Mouse (Mus musculus): ENCODE measurements at regions not wholly inside any gene's neighbourhood (a gene's known extent, or its start where the extent isn't known, plus 50 kb on each side); places are given as distances from the start of the nearest gene placed in this dataset.

GRCm38 (mm10) chr13:114226291-114226925 is 161.7 kb downstream of the Ndufs4 start:
- DNase-seq (ENCODE audit: low read depth, low spot score) = no peak
- Histone ChIP-seq H3K27ac (ENCODE audit: control insufficient read depth, low read depth, low read length) (no peak overlapping the region), H3K9ac (ENCODE audit: control insufficient read depth, low read depth, low read length, poor library complexity, severe bottlenecking) (no peak overlapping the region), H3K79me2 (ENCODE audit: control insufficient read depth, insufficient read depth, low read length, poor library complexity) (no peaks in the 10 kb centered on the region), H3K36me3 (ENCODE audit: control insufficient read depth in 1 of 2, insufficient read depth in 2 of 2, low read length in 2 of 2) (no peaks in the 10 kb centered on the region), H3K4me1 (ENCODE audit: control insufficient read depth in 1 of 2, insufficient read depth in 2 of 2, low read length in 2 of 2) (no peaks in the 10 kb centered on the region), H3K4me3 (ENCODE audit: control insufficient read depth in 1 of 2, insufficient read depth in 1 of 2, low read depth in 2 of 2, low read length in 2 of 2) (no peak overlapping the region), H3K27me3 (ENCODE audit: control insufficient read depth in 1 of 2, insufficient read depth in 2 of 2, low read length in 2 of 2) (no peaks in the 10 kb centered on the region), H3K9me3 (replicated peaks; ENCODE audit: insufficient read depth, low read length) (no peaks in the 10 kb centered on the region)
- TF ChIP-seq MEF2A (IDR thresholded peaks at IDR 0.05; ENCODE audit: extremely low read depth, insufficient replicate concordance, low read depth, low read length, poor library complexity, severe bottlenecking) (no peak), EP300 (IDR thresholded peaks at IDR 0.05; ENCODE audit: low read depth in 1 of 2, low read length in 2 of 2) (no peak), USF1 (IDR thresholded peaks at IDR 0.05; ENCODE audit: low read depth, low read length) (no peak), UBTF (IDR thresholded peaks at IDR 0.05; ENCODE audit: borderline replicate concordance, insufficient read depth, low read depth, low read length) (no peak)

- TF ChIP-seq CHD1 (IDR thresholded peaks at IDR 0.05; ENCODE audit: low read depth, low read length) = no peak
- TF ChIP-seq GATA1 (IDR thresholded peaks at IDR 0.05; ENCODE audit: low read depth, low read length) = no peak
- TF ChIP-seq MAZ (IDR thresholded peaks at IDR 0.05; ENCODE audit: low read depth, low read length) = no peak
- TF ChIP-seq TBP (IDR thresholded peaks at IDR 0.05; ENCODE audit: low read depth, low read length) = no peak
- TF ChIP-seq JUND (IDR thresholded peaks at IDR 0.05; ENCODE audit: low read depth, low read length) = no peak
- TF ChIP-seq TCF12 (IDR thresholded peaks at IDR 0.05; ENCODE audit: low read depth, low read length) = no peak
- no peak for TF ChIP-seq ETS1 (IDR thresholded peaks at IDR 0.05; ENCODE audit: low read depth, low read length)
- no peak for TF ChIP-seq MEF2A (IDR thresholded peaks at IDR 0.05; ENCODE audit: extremely low read depth, insufficient replicate concordance, low read depth, low read length, poor library complexity, severe bottlenecking)
- no peak for TF ChIP-seq MYC (IDR thresholded peaks at IDR 0.05; ENCODE audit: low read depth, low read length)
- TF ChIP-seq MXI1 (IDR thresholded peaks at IDR 0.05; ENCODE audit: low read depth, low read length) = no peak
- no peak for TF ChIP-seq BHLHE40 (IDR thresholded peaks at IDR 0.05; ENCODE audit: borderline replicate concordance, low read depth, low read length)
- TF ChIP-seq USF1 (IDR thresholded peaks at IDR 0.05; ENCODE audit: low read depth, low read length) = no peak
- no peak overlapping the region for H3K27ac ChIP-seq (ENCODE audit: control insufficient read depth, low read depth, low read length)
- no peaks in the 10 kb centered on the region for H3K36me3 ChIP-seq (ENCODE audit: control insufficient read depth in 1 of 2, insufficient read depth in 2 of 2, low read length in 2 of 2)
- H3K79me2 ChIP-seq (ENCODE audit: control insufficient read depth, insufficient read depth, low read length, poor library complexity) = no peaks in the 10 kb centered on the region
- no peak for DNase-seq (ENCODE audit: low read depth, low spot score)
- H3K9ac ChIP-seq (ENCODE audit: control insufficient read depth, low read depth, low read length, poor library complexity, severe bottlenecking) = no peak overlapping the region
- H3K4me1 ChIP-seq (ENCODE audit: control insufficient read depth in 1 of 2, insufficient read depth in 2 of 2, low read length in 2 of 2) = no peaks in the 10 kb centered on the region
- H3K9me3 ChIP-seq (replicated peaks; ENCODE audit: insufficient read depth, low read length) = no peaks in the 10 kb centered on the region
- H3K27me3 ChIP-seq (ENCODE audit: control insufficient read depth in 1 of 2, insufficient read depth in 2 of 2, low read length in 2 of 2) = no peaks in the 10 kb centered on the region
- no peak overlapping the region for H3K4me3 ChIP-seq (ENCODE audit: control insufficient read depth in 1 of 2, insufficient read depth in 1 of 2, low read depth in 2 of 2, low read length in 2 of 2)
Observed at GRCm38 (mm10) chr13:114219870-114220492, 168.1 kb downstream of the Ndufs4 start.

Measured in MEL (cell line).